Mouse (Mus musculus): ENCODE data around the gene 2310022B05Rik.

GRCm38 (mm10) chr8:124682218-124682617 is 19.0 kb upstream of the 2310022B05Rik start:
- TF ChIP-seq CTCF (IDR thresholded peaks at IDR 0.05; ENCODE audit: insufficient read depth, low read length) (no peak), POLR2A (IDR thresholded peaks at IDR 0.05; ENCODE audit: borderline replicate concordance, extremely low read depth, low read depth, low read length) (no peak)
